Mouse (Mus musculus): ENCODE results near the gene Gm10563. TPM values are rescaled to one million over a fixed set of nuclear protein-coding genes. Genes with fewer than 3 reads are reported as not detected.
"Not testable (repeated sequence)": the region's sequence is repeated elsewhere in the genome, so short reads cannot be mapped to it uniquely, and the experiment has no call there.

The Gm10563 gene
- not detected in 2 replicates for polyA plus RNA-seq (2014; fragmentation: Nextera tagmentation; extraction: Ambion mirVana)

- not testable (repeated sequence) for H3K9ac ChIP-seq (ENCODE audit: low read length); H3K9me3 ChIP-seq (ENCODE audit: control insufficient read depth, low read length); H3K4me1 ChIP-seq (ENCODE audit: control insufficient read depth, insufficient read depth, low read length); H3K27me3 ChIP-seq (ENCODE audit: control insufficient read depth, insufficient read depth, low read length); H3K4me3 ChIP-seq (ENCODE audit: low read depth, low read length); H3K4me2 ChIP-seq; DNase-seq (ENCODE audit: low spot score, missing footprints); ATAC-seq (ENCODE audit: low FRiP score); H3K27ac ChIP-seq (ENCODE audit: low read depth, low read length)
- WGBS, result 96% methylated on average over 2 of the region's 2 CpGs
- H3K36me3 ChIP-seq (ENCODE audit: control insufficient read depth, insufficient read depth, low read length), result peaks cover 43% of the 10 kb centered on the region
Observed at GRCm38 (mm10) chr4:155645308-155645707, at the start of gene Gm10563. Gene Gm10563, minus strand, starts transcription at chr4:155645408.

GRCm38 (mm10) chr4:155694482-155695401 lies 49.5 kb upstream of the Gm10563 start:
- peak overlapping the region; percentile 70 for H3K4me3 ChIP-seq (ENCODE audit: low read depth, low read length)
- H3K4me2 ChIP-seq, result peak overlapping the region; percentile 90
- no peaks in the 10 kb centered on the region for H3K36me3 ChIP-seq (ENCODE audit: control insufficient read depth, insufficient read depth, low read length)
- ATAC-seq (ENCODE audit: low FRiP score) (peak; percentile 72), DNase-seq (ENCODE audit: low spot score, missing footprints) (peak; percentile 93)
- H3K9me3 ChIP-seq (ENCODE audit: control insufficient read depth, low read length), result no peaks in the 10 kb centered on the region
- 1% methylated on average over 89 of the region's 92 CpGs for WGBS
- H3K27ac ChIP-seq (ENCODE audit: low read depth, low read length), result no peak overlapping the region
- peak overlapping the region; percentile 74 for H3K9ac ChIP-seq (ENCODE audit: low read length)
- 0 out of 2 replicates have a peak, but pooled peaks cover 4% of the 10 kb centered on the region for H3K4me1 ChIP-seq (ENCODE audit: control insufficient read depth, insufficient read depth, low read length)
- peaks cover 15% of the 10 kb centered on the region for H3K27me3 ChIP-seq (ENCODE audit: control insufficient read depth, insufficient read depth, low read length)

DNA sequence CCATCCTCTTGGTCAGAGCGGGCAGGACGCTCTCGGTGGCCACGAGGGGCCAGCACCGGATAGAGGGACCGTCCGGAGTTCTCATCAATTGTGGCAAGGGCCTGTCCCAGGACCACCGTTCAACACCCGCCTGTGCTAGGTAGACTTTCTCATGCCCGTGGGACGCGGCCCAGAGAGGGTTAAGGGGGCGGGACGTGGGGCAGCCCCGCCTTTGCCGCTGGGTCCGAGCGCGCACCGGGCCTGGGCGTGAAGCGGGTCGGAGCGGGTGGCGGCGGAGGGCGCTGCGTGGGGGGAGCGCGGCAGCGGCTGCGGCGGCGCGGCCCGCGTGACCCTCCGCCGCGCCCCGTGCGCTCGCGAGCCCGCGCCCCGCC lies 48.9 kb upstream of the Gm10563 start, which contains the start of gene Fndc10:
TSS of gene Fndc10 (plus strand) at position 232 of the 371 bp plus-strand sequence.
- Histone ChIP-seq H3K4me2 (peak within 1 kb of the TSS; percentile 90), H3K27me3 (ENCODE audit: control insufficient read depth, insufficient read depth, low read length) (peaks cover 15% of the 10 kb centered on the region), H3K4me3 (ENCODE audit: low read depth, low read length) (peak within 1 kb of the TSS; percentile 70), H3K4me1 (ENCODE audit: control insufficient read depth, insufficient read depth, low read length) (0 out of 2 replicates have a peak, but pooled peaks cover 4% of the 10 kb centered on the region), H3K36me3 (ENCODE audit: control insufficient read depth, insufficient read depth, low read length) (no peaks in the 10 kb centered on the region), H3K9ac (ENCODE audit: low read length) (peak within 1 kb of the TSS; percentile 74), H3K27ac (ENCODE audit: low read depth, low read length) (no peak within 1 kb of the TSS), H3K9me3 (ENCODE audit: control insufficient read depth, low read length) (no peaks in the 10 kb centered on the region)
- ATAC-seq (ENCODE audit: low FRiP score) (peak; percentile 78), DNase-seq (ENCODE audit: low spot score, missing footprints) (peak; percentile 94)
- 2% methylated on average over 27 of the region's 47 CpGs for WGBS

DNA sequence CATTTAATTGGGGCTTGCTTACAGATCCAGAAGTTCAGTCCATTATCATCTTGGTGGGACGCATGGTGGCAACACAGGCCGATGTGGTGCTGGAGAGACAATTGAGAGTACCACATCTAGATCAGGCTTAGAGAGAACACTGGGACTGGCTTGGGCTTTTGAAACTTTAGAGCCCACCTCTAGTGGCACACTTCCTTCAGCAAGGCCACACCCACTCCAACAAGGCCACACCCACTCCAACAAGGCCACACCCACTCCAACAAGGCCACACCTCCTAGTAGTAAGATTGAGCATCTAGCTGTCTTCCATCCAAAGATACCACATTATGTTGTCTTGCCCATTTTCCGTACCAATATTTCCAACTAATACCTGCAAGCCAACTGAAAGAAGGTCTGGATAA lies 47.2 kb upstream of the Gm10563 start:
- Histone ChIP-seq H3K36me3 (ENCODE audit: control insufficient read depth, insufficient read depth, low read length) (no peaks in the 10 kb centered on the region), H3K27ac (ENCODE audit: low read depth, low read length) (no peak overlapping the region), H3K4me2 (no peak overlapping the region), H3K4me3 (ENCODE audit: low read depth, low read length) (no peak overlapping the region), H3K4me1 (ENCODE audit: control insufficient read depth, insufficient read depth, low read length) (0 out of 2 replicates have a peak, but pooled peaks cover 4% of the 10 kb centered on the region), H3K9ac (ENCODE audit: low read length) (no peak overlapping the region), H3K9me3 (ENCODE audit: control insufficient read depth, low read length) (no peaks in the 10 kb centered on the region), H3K27me3 (ENCODE audit: control insufficient read depth, insufficient read depth, low read length) (peaks cover 15% of the 10 kb centered on the region)
- ATAC-seq (ENCODE audit: low FRiP score) (no peak), DNase-seq (ENCODE audit: low spot score, missing footprints) (no peak)
- WGBS, result 95% methylated on average over 3 of the region's 3 CpGs

DNA sequence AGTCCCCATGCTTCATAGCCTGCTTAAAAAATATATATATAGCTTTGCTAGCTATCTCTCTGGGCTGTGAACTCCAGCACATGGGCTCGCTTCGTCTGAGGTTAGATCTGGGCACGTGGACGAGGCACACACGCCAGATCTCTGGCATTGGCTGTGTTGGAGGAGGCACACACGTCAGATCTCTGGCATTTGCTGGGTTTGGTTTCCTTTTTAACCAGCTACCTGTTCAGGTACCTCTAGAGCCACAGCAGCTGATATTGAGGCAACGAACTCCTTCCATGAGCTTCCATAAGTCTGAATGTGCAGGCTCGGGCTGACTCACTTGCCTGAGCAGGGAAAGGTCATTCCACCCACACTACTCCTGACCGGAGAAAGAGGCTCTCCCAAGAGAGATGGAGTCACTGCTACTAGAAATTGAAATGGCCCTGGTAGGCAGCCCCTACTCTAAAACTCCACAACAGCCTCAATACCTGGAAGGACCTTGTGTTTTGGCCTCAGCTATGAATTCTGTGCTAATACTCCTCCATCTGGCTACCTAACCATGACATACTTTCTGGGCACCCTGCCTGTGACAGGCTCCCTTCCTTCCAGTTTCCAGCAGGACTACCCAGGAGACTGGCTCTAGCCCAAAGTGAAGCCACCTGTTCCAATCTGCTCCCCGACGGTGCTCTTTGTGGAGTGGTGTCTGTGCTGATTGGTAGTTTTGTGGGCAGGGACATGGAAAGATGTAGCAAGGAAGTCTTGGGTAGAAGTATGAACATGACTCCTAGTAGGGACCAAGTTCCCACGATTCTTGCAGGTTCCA lies 45.6 kb upstream of the Gm10563 start:
- H3K4me1 ChIP-seq (ENCODE audit: control insufficient read depth, insufficient read depth, low read length), result 0 out of 2 replicates have a peak, but pooled peaks cover 4% of the 10 kb centered on the region
- H3K9me3 ChIP-seq (ENCODE audit: control insufficient read depth, low read length), result no peaks in the 10 kb centered on the region
- H3K4me3 ChIP-seq (ENCODE audit: low read depth, low read length), result no peak overlapping the region
- no peaks in the 10 kb centered on the region for H3K36me3 ChIP-seq (ENCODE audit: control insufficient read depth, insufficient read depth, low read length)
- no peak overlapping the region for H3K4me2 ChIP-seq
- no peak for DNase-seq (ENCODE audit: low spot score, missing footprints)
- H3K9ac ChIP-seq (ENCODE audit: low read length), result no peak overlapping the region
- H3K27me3 ChIP-seq (ENCODE audit: control insufficient read depth, insufficient read depth, low read length), result peaks cover 14% of the 10 kb centered on the region
- no peak overlapping the region for H3K27ac ChIP-seq (ENCODE audit: low read depth, low read length)
- 84% methylated on average over 12 of the region's 12 CpGs for WGBS
- no peak for ATAC-seq (ENCODE audit: low FRiP score)

- H3K27ac ChIP-seq (ENCODE audit: low read depth, low read length); H3K9me3 ChIP-seq (ENCODE audit: control insufficient read depth, low read length); H3K27me3 ChIP-seq (ENCODE audit: control insufficient read depth, insufficient read depth, low read length); H3K36me3 ChIP-seq (ENCODE audit: control insufficient read depth, insufficient read depth, low read length); H3K4me2 ChIP-seq; H3K4me3 ChIP-seq (ENCODE audit: low read depth, low read length); H3K4me1 ChIP-seq (ENCODE audit: control insufficient read depth, insufficient read depth, low read length); H3K9ac ChIP-seq (ENCODE audit: low read length); DNase-seq (ENCODE audit: low spot score, missing footprints); ATAC-seq (ENCODE audit: low FRiP score): not testable (repeated sequence)
- WGBS, result 97% methylated on average over 4 of the region's 4 CpGs
Observed at GRCm38 (mm10) chr4:155687764-155688163, 42.6 kb upstream of the Gm10563 start.

GRCm38 (mm10) chr4:155683670-155684277 lies 38.6 kb upstream of the Gm10563 start:
- DNase-seq (ENCODE audit: low spot score, missing footprints); H3K9ac ChIP-seq (ENCODE audit: low read length); H3K4me1 ChIP-seq (ENCODE audit: control insufficient read depth, insufficient read depth, low read length); H3K4me2 ChIP-seq; H3K36me3 ChIP-seq (ENCODE audit: control insufficient read depth, insufficient read depth, low read length); H3K4me3 ChIP-seq (ENCODE audit: low read depth, low read length); H3K9me3 ChIP-seq (ENCODE audit: control insufficient read depth, low read length); H3K27me3 ChIP-seq (ENCODE audit: control insufficient read depth, insufficient read depth, low read length); H3K27ac ChIP-seq (ENCODE audit: low read depth, low read length); ATAC-seq (ENCODE audit: low FRiP score): not testable (repeated sequence)
- 92% methylated on average over 16 of the region's 19 CpGs for WGBS

DNA sequence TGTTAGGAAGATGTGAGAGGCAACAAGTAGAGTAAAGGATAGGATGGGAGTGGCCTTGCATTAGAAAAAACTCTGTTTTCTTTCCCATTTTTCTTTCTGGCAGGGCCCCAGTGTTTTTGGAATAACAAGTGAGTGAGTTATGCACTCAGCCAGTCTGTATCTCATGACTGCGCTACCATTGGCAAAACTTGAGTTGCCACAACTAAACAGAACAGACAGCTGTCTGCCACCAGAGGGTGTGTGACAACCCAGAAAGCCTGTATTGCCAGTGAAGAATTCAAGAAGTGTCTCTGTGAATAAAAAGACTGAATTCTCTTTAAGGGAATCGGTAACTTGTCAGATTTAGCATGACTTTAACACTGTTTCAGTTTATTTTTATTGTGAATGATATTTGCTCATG lies 30.8 kb upstream of the Gm10563 start:
- no peak for DNase-seq (ENCODE audit: low spot score, missing footprints)
- Histone ChIP-seq H3K27ac (ENCODE audit: low read depth, low read length) (no peak overlapping the region), H3K4me2 (no peak overlapping the region), H3K9ac (ENCODE audit: low read length) (no peak overlapping the region), H3K27me3 (ENCODE audit: control insufficient read depth, insufficient read depth, low read length) (no peaks in the 10 kb centered on the region), H3K9me3 (ENCODE audit: control insufficient read depth, low read length) (no peaks in the 10 kb centered on the region), H3K36me3 (ENCODE audit: control insufficient read depth, insufficient read depth, low read length) (no peaks in the 10 kb centered on the region), H3K4me1 (ENCODE audit: control insufficient read depth, insufficient read depth, low read length) (no peaks in the 10 kb centered on the region), H3K4me3 (ENCODE audit: low read depth, low read length) (no peak overlapping the region)
- 87% methylated on average over 2 of the region's 2 CpGs for WGBS
- no peak for ATAC-seq (ENCODE audit: low FRiP score)

Data from midbrain, embryonic 11.5 days (tissue).